Mouse (Mus musculus) natural killer cell, adult 2 months (primary cell): ENCODE results near the gene Rbfox1.

Experiments used
- DNase-seq, 2 experiments: peaks; one replicate each; pipeline ENCODE4 v3.0.0; 2022; ENCODE audit warnings: low spot score in 2 of 2

Rbfox1 gene

GRCm38 (mm10) chr16:6348581-6349241 is 463.6 kb downstream of the Rbfox1 start:
- DNase-seq: no peak

- no peak for DNase-seq
Observed at GRCm38 (mm10) chr16:6349381-6349780, 464.2 kb downstream of the Rbfox1 start.

DNA sequence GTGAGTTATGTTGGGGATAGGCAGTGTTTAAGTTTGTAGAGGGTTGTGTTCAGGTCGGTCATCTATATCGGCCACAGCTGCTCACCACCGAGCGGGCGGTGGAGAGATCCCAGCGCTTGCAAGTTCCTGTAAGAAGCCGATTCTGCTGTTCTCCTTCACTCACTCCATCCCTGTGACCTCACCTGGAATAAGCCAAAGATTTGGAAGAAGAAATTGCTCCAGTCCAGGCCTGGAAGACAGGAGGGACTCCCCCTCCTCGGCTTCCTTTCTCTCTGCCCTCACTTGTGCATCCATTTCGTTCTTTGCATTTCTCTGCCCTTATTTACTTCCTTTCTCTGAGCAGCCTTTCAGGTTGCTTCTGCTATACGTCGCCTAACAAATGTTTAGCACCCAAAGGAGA is 465.1 kb downstream of the Rbfox1 start:
- no peak for DNase-seq

- no peak for DNase-seq
Observed at GRCm38 (mm10) chr16:6353191-6353590, 468.0 kb downstream of the Rbfox1 start.

DNA sequence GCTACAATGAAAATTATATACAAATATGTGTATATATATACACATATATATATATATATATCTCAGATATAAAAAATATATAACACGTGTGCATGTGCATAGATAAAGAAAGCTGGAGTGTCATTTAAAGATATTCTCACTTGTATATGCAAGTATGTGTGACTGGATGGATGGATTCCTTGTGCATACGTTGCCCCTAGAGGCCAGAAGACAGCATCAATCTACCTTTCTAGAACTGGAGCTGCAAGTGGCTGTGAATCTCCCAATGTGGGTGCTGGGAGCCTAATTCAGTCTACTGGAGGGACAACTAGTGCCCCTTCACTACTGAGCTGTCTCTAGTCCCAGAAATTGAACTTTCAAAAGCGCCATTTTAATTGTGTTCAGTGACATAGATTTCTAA is 471.8 kb downstream of the Rbfox1 start:
- no peak for DNase-seq

DNA sequence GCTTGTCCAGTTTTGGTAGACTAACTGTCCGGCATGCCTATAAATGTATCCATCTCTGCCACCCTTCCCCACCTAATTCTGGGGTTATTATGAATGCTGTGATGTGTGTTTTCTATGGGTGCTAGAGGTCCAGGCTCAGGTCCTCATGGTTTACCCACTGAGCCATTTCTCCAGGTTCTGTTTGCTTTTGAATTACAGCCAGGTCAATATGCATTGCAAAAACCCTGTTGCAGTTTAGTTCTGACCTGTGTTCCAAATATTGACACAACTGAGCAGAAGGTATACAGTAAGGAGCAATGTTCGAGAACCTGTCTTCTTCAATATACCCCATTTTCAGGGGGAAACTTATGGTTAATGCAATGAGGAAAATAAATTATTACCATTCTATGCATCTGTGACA is 480.6 kb downstream of the Rbfox1 start:
- DNase-seq: no peak

DNA sequence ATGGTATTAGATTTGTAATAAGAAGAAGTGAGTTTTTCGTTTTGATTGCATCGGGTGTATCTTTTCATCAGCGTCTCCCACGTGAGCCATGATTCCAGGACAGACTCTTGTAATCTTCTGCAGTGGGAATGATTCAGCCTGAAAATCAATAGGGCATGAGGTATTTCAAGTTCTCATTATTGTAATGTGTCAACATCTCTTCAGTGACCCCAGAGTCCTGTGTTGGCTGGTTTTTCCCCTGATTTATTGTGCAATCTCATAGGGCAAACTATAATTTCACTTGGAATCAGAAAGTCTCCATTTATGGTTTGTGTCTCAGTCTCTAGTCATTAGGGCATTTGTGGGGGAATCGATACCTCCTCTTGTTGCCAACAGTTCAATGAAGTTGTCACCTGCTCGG is 481.5 kb downstream of the Rbfox1 start:
- DNase-seq: no peak

DNA sequence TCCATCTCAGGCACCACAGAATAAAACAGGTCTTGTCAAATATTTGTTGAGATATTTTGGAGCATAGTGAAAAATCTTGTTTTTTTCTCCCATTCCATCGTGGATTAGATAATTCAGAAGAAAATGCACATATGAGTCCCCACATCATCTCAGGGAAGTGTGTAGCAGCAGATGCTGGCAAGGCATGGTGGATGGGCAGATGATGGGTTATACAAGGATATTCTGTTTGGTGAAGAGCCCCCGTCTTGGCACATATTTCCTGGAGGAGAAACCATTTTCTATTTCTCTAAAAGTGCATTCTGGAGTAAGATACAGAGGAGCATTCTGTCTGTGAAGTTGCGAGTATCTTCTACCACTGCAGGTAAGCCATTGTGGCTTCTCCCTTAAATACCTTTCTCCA is 495.8 kb downstream of the Rbfox1 start:
- DNase-seq: no peak

GRCm38 (mm10) chr16:6381572-6381971 is 496.4 kb downstream of the Rbfox1 start:
- DNase-seq: no peak

DNA sequence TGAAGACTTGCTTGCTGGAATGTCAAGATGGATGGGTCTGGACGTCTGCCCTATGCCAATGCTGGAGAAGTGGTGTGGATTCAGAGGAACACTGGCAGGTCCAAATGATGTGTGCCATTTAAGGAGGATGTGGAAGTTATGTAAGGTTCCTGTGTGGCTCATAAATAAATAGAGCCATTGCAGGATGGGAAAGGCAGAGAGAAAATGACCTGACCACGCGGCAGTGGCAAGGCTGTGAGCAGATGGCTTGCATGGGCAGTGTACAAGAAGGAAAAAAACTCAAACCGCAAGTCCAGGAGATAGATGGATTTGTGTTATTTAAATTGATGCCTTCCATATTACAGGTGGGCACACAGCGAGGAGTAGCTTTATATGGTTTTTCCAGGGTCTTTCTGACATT is 497.6 kb downstream of the Rbfox1 start:
- no peak for DNase-seq

GRCm38 (mm10) chr16:6390278-6390930 is 505.2 kb downstream of the Rbfox1 start:
- DNase-seq: no peak

DNA sequence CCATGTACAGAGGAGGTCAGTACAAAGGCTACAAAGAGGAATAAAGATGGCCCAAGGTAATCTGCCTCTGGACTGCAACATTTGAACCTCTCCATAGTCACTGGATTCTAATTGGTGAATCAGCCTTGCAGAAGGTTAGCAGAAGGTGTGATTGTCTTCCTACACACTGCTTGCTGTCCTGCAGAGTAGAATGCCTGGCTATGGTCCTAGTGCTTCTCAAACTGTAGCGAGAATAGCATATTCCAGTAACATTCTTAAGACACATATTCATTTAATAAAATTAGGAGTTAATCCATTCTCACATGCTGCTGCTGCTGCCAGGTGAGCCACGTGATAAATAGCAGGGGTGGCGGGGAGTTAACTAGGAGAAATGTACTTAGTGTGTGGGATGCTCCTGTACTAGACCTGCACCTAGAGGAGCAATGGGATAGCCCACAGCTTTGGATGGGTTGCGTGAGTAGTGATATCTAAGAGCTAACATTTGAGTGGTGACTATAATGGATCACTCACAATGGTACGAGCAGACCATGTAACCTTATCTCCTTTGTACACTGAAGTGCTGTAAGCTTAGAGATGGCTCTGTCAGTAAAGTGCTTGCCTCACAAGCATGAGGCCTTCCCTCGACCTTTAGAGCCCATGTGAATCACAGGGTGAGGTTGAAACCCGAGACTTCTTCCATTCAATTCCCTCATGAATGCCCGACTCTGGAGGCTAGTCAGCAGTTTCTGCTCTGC is 511.7 kb downstream of the Rbfox1 start:
- no peak for DNase-seq

- no peak for DNase-seq
Observed at GRCm38 (mm10) chr16:6397635-6398034, 512.5 kb downstream of the Rbfox1 start.

GRCm38 (mm10) chr16:6402816-6403215 is 517.7 kb downstream of the Rbfox1 start:
- DNase-seq: no peak

DNA sequence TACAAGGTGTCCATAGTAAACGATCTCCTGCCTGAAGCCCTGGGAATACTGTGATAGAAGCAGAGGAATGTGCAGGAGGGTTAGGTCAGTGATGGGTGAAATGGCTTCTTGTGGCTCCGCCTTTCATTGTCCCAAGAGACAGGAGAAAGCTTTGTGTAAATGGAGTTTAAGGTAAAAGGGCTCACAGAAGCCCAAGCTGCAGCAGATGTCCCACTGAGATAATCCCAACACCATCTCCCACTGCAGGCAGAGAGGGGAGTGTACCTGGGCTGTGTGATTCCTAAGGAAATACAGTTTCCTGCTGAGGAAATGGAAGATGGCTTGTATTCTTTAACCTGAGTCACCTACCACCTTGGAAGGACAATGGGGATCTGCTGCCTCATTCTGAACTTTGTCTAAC is 529.7 kb downstream of the Rbfox1 start:
- no peak for DNase-seq

DNA sequence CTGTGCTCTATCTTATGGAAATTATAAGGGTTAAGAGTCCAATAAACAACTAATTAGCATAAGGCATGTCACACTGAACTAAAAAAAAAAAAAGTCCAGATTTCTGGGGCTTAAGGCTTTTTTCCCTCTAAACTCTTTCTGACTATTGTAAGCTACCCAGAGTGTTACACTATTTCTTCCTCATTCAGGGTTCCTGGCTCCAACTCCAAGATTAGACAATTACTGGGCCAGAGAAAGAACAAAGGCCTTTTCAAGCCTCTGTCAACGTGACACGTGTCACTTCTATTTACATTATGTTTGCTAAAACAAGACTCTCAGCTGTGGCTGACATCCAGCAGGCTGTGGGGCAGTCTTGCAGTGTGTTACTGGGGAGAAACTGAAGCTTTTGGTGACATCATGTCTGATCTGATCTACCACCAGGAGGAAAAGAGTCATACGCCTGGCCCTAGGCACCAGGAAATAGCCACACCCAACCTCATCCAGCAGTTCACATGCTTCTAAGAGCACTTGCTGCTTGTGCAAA is 536.5 kb downstream of the Rbfox1 start:
- DNase-seq: no peak

- no peak for DNase-seq
Observed at GRCm38 (mm10) chr16:6423878-6424409, 538.8 kb downstream of the Rbfox1 start.

- DNase-seq: no peak
Observed at GRCm38 (mm10) chr16:6424738-6425137, 539.6 kb downstream of the Rbfox1 start.

GRCm38 (mm10) chr16:6427292-6428281 is 542.4 kb downstream of the Rbfox1 start:
- DNase-seq: no peak

DNA sequence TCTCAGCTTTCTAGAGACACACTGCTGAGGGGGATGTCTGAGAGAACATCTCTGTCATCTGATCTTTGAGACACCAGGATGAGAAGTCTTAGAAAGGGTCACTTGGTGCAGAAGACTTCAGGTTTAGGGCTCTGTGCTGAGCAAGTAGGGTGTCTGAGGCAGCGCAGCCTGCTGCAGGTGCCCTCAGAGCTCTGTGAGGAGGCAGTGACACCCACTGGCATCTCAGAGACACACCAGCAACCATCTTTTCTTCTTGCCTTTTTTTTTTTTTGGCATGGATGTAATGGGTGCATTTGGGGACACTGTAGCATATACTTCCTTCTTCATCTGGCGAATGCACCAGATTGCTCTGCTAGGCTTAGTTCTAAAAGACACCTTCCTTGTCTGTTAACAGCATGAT is 545.8 kb downstream of the Rbfox1 start:
- DNase-seq: no peak

GRCm38 (mm10) chr16:6436445-6436844 is 551.3 kb downstream of the Rbfox1 start:
- DNase-seq: no peak
